Mouse (Mus musculus): ENCODE data around the gene Vldlr.

The Vldlr gene

DNA sequence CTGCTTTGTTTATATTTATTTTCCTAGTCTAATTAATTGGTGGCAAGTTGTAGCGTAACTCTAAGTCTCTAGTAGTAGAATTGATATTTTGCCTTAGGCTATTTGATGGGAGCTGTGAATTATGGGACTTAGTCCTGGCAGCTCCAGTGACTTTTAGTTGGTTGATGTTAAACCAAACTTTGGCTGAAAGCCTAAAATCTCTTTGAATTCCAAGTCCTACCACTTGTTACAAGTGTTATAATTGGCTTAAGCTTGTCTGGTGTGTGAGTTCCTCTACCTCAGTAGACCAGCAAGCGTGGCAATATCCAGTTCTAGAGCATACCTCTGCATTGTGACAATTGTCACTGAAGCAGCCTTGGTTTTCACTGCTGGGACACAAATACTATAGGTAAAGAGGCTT lies 17.1 kb downstream of the Vldlr start:
- no peak for DNase-seq (ENCODE audit: low spot score)

DNA sequence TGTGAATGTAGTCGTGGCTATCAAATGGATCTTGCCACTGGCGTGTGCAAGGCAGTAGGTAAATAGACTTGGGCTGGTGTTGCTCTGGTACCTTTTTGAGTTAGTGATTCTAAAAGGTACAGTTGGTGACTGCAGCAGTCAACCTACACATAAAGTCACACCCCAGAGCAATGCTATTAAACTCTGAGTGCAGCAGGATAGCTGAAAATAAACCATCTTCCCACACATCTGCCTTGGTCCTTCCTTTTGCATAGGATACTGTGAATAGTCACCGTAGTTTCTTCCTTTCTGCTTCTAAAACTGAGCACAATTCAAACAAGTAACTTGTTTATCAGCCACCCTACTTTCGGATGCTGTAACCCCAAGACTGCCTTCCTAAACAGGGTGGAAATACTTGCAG lies 23.6 kb downstream of the Vldlr start:
- no peak for DNase-seq (ENCODE audit: low spot score)

DNA sequence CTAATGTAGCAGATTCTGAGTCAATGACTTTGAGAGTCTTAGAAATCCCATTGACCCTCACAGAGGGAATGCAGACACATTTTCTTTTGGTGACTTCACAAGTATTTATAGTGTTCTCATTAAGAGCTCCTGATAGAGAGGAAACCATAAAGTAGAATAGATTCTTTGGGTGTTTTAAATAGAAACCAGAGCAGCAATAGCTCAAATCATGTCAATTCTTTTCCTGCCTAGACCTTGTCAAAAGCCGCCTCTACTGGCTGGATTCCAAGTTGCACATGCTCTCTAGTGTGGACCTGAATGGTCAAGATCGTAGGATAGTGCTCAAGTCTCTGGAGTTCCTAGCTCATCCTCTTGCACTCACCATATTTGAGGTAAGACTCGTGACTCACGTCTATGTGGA lies 27.2 kb downstream of the Vldlr start:
- no peak for DNase-seq (ENCODE audit: low spot score)

- DNase-seq (ENCODE audit: low spot score) = no peak
Observed at GRCm38 (mm10) chr19:27254756-27255155, 38.5 kb downstream of the Vldlr start.

GRCm38 (mm10) chr19:27255678-27256077 lies 39.4 kb downstream of the Vldlr start:
- DNase-seq (ENCODE audit: low spot score) = no peak

DNA sequence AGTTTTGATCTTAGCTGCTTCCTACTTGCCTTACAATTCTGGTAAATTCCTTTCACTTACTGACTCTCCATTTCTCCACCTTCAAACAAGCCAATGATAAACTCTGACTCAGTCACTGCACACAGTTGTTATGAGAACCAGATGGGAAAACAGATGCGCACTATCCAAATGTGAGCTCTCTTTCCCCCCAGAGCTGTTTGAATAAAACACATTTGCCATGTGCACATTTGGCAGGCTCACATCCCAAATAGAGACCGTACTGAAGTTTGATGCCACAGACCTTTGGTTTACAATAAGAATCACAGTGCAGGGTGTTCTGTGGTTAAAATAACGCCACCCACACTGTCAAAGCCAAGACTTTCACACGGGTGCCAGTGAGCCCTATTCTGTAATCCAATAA lies 43.8 kb downstream of the Vldlr start:
- DNase-seq (ENCODE audit: low spot score) = no peak

DNA sequence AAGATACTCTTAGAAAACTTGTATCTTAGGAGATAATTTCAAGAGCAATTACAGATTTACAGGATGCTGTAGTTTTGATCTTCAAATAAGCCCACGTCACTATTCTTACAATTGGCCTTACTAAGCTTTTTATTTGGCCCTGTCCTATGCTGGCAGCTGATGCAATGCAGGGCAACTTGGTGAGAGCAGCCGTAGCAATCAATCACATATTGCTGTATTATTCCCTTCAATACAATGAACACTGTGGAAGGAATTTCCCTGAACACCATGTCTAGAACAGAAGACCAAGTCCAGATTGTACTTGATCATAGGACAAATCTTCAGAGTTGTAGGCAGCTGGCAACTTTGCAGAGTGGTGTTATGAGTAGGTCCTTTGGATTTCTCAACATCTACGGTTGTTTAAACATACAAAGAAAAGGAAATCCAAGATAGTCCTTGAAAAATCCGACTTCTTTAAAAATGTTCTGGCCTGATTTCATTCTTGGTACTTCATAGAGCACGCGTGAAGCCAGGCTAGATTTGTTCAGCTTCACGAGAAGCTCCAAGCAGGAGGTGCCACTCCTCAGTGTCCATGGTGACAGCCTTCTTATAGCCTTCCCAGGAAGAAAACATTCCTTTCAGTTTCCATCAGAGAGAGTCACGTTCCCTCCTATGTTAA lies 44.5 kb downstream of the Vldlr start:
- no peak for DNase-seq (ENCODE audit: low spot score)

GRCm38 (mm10) chr19:27262141-27262540 lies 45.9 kb downstream of the Vldlr start:
- no peak for DNase-seq (ENCODE audit: low spot score)

DNA sequence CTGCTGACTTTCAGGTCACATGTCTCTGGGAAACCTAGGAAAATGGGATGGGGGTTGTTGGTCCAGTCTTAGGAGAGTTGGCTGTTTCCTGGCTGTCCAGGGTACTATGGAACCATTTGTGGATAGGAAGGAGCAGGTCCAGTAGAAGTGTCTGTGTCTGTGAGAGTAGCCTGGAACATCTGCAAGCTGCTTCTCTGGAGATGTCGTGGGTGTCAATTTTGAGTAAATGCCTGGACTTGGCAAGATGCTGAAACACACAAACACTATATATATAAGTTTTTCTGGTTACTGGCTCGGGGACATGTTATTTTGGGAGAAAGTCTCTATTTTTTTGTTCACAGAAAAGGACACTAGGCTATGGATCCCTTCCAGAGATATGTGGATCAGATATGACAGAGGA lies 57.1 kb downstream of the Vldlr start:
- DNase-seq (ENCODE audit: low spot score) = no peak

GRCm38 (mm10) chr19:27274382-27274781 lies 58.1 kb downstream of the Vldlr start:
- DNase-seq (ENCODE audit: low spot score) = no peak

- DNase-seq (ENCODE audit: low spot score) = no peak
Observed at GRCm38 (mm10) chr19:27279174-27279573, 62.9 kb downstream of the Vldlr start.

All from ovary, postnatal 14 days (tissue).